Mouse (Mus musculus): ENCODE measurements at regions not wholly inside any gene's neighbourhood (a gene's known extent, or its start where the extent isn't known, plus 50 kb on each side); places are given as distances from the start of the nearest gene placed in this dataset.

DNA sequence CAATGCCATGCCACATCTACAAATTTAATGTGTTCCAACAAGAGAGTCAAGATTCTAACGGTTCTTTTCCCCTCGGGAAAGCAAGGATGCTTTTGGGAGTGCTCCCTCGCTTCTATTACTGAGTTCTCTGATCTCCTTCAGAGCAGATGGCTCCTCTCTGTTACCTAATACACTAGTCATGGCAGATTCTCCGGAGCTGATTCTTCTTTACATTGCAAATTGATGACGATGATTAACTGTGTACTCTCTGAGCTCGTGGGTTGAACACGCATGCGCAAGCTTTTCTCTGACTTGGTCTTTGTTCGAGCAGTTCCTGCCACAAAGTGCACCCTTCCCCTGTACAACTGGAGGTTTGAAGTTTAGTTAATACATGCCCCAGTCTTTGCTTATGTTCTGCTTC is 471.5 kb upstream of the Tenm4 start:
- 61% methylated on average over 9 of the region's 9 CpGs for WGBS
- H3K4me1 ChIP-seq, result no peaks in the 10 kb centered on the region
- no peaks in the 10 kb centered on the region for H3K9me3 ChIP-seq

DNA sequence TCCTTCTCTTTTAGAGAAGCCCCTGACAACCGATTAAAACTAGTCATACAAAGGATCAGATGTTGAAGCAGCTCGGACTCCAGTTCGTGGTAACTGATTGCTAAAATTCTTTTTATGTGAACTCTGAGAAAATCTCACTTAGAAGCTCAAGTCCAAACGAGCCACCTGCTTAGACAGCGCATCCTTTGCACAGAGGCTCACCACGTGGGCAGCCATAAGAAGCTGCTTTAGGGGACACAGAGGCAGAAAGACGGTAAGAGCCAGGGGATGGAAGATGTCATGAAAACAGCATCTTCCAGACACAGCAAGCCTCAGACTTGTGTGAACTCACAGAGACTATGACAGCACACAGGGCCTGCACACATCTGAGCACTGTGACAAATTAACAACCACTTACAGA is 461.0 kb upstream of the Tenm4 start:
- no peak for ATAC-seq (ENCODE audit: insufficient read depth, low FRiP score, low read depth)
- Histone ChIP-seq H3K4me2 (no peak overlapping the region), H3K27me3 (replicated peaks) (no peaks in the 10 kb centered on the region), H3K27ac (no peak overlapping the region), H3K9me3 (no peaks in the 10 kb centered on the region), H3K4me3 (replicated peaks) (no peak overlapping the region), H3K4me1 (no peaks in the 10 kb centered on the region), H3K36me3 (no peaks in the 10 kb centered on the region), H3K9ac (no peak overlapping the region)
- WGBS, result 73% methylated on average over 7 of the region's 7 CpGs

More for the DNA sequence above, 471.5 kb upstream of the Tenm4 start:
- Histone ChIP-seq H3K27ac (no peak overlapping the region), H3K27me3 (replicated peaks) (no peaks in the 10 kb centered on the region), H3K4me3 (replicated peaks) (no peak overlapping the region), H3K36me3 (no peaks in the 10 kb centered on the region), H3K4me2 (no peak overlapping the region), H3K9ac (no peak overlapping the region)
- ATAC-seq (ENCODE audit: insufficient read depth, low FRiP score, low read depth), result no peak

DNA sequence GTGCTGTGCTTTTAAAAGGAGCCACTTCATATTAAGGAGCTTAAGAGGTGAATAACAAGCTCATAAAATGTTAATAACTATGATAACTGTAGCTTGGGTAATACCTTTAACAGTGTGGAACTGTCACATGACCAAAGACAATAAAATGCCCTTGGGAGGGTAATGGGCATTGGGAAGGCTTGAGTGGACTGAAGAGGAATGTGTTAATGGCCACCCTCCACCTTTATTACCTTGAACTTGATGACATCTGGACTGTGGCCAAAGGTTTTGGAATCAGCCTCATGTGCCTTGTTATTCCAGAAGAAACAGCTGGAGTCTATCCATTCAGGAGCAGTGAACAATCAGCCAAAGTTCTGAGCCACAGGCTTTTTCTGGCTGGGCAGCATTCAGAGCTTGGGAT is 451.0 kb upstream of the Tenm4 start:
- no peak overlapping the region for H3K4me2 ChIP-seq
- no peaks in the 10 kb centered on the region for H3K36me3 ChIP-seq
- no peak for ATAC-seq (ENCODE audit: insufficient read depth, low FRiP score, low read depth)
- H3K4me1 ChIP-seq, result no peaks in the 10 kb centered on the region
- no peaks in the 10 kb centered on the region for H3K27me3 ChIP-seq (replicated peaks)
- H3K27ac ChIP-seq, result no peak overlapping the region
- no peaks in the 10 kb centered on the region for H3K9me3 ChIP-seq
- H3K4me3 ChIP-seq (replicated peaks), result no peak overlapping the region
- H3K9ac ChIP-seq, result no peak overlapping the region

DNA sequence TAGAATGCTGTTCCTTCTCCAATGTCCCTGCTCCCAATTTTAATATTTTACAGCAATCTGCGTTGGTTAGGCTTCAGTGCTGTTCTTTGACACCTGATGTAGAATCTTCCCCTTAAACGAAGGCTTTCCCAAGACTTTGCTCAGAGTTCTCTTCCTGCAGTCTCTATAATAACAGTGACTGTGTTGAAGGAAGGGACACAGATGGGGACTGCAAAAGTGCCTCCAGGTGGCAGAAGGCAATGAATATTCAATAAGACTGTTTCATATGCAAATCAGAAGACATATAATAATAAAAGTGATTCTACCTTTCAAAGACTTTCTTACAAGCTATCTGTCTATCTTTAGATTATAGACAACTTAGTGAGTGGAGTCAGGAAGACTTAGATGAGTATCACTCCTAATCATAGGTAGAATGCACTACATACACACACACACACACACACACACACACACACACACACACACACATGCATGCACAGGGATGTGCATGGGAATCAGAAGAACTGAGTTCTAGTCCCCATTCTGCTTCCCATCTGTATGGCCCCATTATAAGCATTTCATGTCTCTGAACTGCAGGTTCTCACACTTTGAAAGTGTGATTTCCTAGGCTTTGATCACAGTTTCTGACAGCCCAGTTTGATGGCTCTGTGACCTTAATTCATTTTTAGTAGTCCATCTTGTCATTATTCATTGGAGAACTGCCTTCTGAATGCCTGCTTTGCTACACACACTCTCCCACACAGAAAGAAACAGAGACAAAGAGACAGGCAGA is 445.1 kb upstream of the Tenm4 start:
- Histone ChIP-seq H3K36me3 (no peaks in the 10 kb centered on the region), H3K9me3 (no peaks in the 10 kb centered on the region), H3K27me3 (replicated peaks) (no peaks in the 10 kb centered on the region), H3K4me2 (no peak overlapping the region), H3K4me3 (replicated peaks) (no peak overlapping the region), H3K9ac (no peak overlapping the region), H3K27ac (no peak overlapping the region), H3K4me1 (no peaks in the 10 kb centered on the region)
- no peak for ATAC-seq (ENCODE audit: insufficient read depth, low FRiP score, low read depth)
- 77% methylated on average over 2 of the region's 2 CpGs for WGBS

DNA sequence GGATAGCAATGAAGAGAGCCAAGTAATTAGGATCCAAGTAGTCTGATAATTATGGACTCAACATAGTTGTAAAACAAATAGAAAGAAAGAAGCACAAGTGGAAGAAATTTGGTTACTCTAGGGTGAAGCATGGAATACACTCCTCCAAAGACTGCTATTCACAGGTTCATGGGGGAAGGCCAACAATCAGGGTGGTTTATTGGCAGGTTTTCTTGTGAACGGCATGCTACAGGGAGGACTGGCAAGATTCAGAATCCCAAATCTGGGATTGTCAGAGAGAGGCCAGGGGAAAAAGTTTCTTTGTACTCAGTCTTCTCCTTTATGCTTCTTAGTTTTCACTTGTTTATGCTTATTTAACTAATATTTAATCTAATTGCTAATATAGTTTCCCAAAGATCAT is 437.2 kb upstream of the Tenm4 start:
- no peaks in the 10 kb centered on the region for H3K9me3 ChIP-seq
- no peaks in the 10 kb centered on the region for H3K27me3 ChIP-seq (replicated peaks)
- WGBS, result 80% methylated on average over 1 of the region's 1 CpGs
- no peak overlapping the region for H3K4me3 ChIP-seq (replicated peaks)
- no peak for ATAC-seq (ENCODE audit: insufficient read depth, low FRiP score, low read depth)
- no peak overlapping the region for H3K27ac ChIP-seq
- H3K4me2 ChIP-seq, result no peak overlapping the region
- H3K9ac ChIP-seq, result no peak overlapping the region
- no peaks in the 10 kb centered on the region for H3K36me3 ChIP-seq
- H3K4me1 ChIP-seq, result no peaks in the 10 kb centered on the region

DNA sequence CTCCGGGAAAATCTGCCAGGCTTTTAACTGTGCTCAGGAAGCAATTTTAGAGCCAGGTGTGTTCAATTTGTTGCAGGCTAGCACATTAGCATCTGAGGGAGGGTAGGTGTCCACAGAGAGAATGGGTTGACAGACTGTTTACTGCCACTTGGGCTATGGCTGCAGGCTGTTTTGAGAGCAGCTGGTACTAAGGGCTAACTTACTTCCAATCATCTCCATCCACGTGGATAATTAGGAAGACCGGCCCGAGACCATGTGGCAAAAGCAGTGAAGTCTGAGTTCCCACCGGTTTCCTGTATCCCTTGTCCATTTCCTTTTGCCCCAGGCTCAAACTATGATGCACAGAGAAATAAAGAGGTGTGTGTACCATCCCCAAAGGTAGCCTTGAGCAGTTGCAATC is 436.5 kb upstream of the Tenm4 start:
- Histone ChIP-seq H3K4me3 (replicated peaks) (no peak overlapping the region), H3K9me3 (no peaks in the 10 kb centered on the region), H3K4me2 (no peak overlapping the region), H3K9ac (no peak overlapping the region), H3K27ac (no peak overlapping the region), H3K27me3 (replicated peaks) (no peaks in the 10 kb centered on the region), H3K36me3 (no peaks in the 10 kb centered on the region), H3K4me1 (no peaks in the 10 kb centered on the region)
- ATAC-seq (ENCODE audit: insufficient read depth, low FRiP score, low read depth), result no peak
- 71% methylated on average over 5 of the region's 5 CpGs for WGBS

DNA sequence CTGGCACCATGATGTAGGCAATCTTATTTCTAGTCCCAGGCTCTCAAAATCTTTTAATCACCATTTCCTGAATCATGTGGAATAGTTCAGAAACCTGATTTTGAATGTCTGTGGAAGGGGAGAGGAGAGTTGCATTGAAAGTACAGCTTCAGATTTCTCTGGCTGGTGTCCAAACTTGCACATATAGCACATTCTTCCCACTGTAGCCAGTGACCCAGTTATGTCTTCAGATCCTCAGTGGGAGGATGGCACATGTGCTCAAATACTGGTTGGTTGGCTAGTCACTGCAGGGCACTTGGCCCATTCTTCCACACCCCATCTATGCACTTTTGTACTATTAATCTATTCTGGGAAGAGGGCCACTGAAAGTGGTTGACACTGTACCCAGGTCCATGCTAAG is 434.3 kb upstream of the Tenm4 start:
- Histone ChIP-seq H3K4me2 (no peak overlapping the region), H3K36me3 (no peaks in the 10 kb centered on the region), H3K4me1 (no peaks in the 10 kb centered on the region), H3K9me3 (no peaks in the 10 kb centered on the region), H3K27me3 (replicated peaks) (no peaks in the 10 kb centered on the region), H3K9ac (no peak overlapping the region), H3K4me3 (replicated peaks) (no peak overlapping the region), H3K27ac (no peak overlapping the region)
- no peak for ATAC-seq (ENCODE audit: insufficient read depth, low FRiP score, low read depth)

DNA sequence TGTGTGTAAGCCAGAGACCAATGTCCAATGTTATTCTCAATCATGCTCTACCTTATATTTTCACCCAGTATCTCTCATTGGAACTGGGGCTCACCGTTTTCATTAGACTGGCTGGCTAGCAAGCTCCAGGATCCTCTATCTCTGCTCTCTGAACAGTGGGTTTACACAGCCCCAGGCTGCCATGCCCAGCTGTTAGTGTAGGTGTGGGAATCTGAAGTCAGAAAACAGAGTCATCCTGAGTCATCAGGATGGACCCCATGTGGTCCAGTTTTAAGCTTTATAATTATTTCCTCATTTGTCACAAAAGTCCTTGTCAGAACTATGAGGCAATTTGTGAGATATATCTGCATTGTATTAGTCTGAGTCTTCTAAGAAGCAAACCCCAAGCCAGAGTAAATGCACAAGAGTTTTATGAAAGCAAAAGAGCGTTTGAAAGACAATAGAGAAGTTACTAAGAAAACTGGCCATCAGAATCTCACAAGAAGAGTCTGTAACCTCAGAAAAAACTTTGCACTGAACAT is 432.3 kb upstream of the Tenm4 start:
- Histone ChIP-seq H3K4me2 (no peak overlapping the region), H3K27ac (no peak overlapping the region), H3K27me3 (replicated peaks) (no peaks in the 10 kb centered on the region), H3K9ac (no peak overlapping the region), H3K36me3 (no peaks in the 10 kb centered on the region), H3K9me3 (no peaks in the 10 kb centered on the region), H3K4me3 (replicated peaks) (no peak overlapping the region), H3K4me1 (no peaks in the 10 kb centered on the region)
- no peak for ATAC-seq (ENCODE audit: insufficient read depth, low FRiP score, low read depth)
- WGBS, result 75% methylated on average over 2 of the region's 2 CpGs

DNA sequence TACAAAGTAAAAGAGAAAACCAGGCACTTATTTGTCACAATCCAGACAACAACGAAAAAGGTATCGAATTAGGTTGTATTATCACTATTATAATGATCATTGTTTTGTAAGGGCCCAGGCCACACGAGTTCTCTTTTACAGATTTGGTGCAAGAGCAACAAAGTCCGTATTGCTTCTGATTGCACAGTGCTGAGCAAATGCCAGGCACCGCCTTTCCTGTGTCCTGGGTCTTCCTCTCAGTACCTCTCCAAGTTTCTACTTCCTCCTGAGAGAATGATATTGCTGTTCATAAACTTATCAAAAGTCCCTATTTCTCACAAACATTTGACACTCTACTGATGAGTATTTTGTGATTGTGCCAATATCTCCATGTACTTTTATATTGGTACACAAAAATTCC is 431.3 kb upstream of the Tenm4 start:
- Histone ChIP-seq H3K9ac (no peak overlapping the region), H3K4me2 (no peak overlapping the region), H3K36me3 (no peaks in the 10 kb centered on the region), H3K27ac (no peak overlapping the region), H3K27me3 (replicated peaks) (no peaks in the 10 kb centered on the region), H3K4me3 (replicated peaks) (no peak overlapping the region), H3K9me3 (no peaks in the 10 kb centered on the region), H3K4me1 (no peaks in the 10 kb centered on the region)
- WGBS, result 80% methylated on average over 5 of the region's 5 CpGs
- ATAC-seq (ENCODE audit: insufficient read depth, low FRiP score, low read depth), result no peak

DNA sequence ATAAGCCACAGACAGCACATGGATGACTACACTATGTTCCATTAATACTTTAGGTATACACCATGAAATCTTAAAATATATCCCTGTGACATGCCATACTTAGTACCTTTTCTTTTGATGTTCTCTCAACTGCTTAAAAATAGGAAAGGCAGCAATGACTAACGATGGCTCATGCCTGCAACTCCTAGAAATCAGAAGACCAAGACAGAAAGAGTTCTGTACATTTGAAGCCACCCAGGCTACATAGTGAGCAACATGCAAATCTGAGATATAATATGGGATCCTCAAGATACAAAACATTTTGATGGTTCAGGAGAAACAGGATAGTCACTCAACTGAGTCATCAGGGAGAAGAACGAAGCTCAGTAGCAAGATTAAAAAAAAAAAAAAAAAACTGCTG is 412.7 kb upstream of the Tenm4 start:
- H3K4me3 ChIP-seq (replicated peaks), result no peak overlapping the region
- no peak overlapping the region for H3K27ac ChIP-seq
- ATAC-seq (ENCODE audit: insufficient read depth, low FRiP score, low read depth), result no peak
- H3K9me3 ChIP-seq, result no peaks in the 10 kb centered on the region
- H3K36me3 ChIP-seq, result no peaks in the 10 kb centered on the region
- H3K27me3 ChIP-seq (replicated peaks), result no peaks in the 10 kb centered on the region
- no peaks in the 10 kb centered on the region for H3K4me1 ChIP-seq
- no peak overlapping the region for H3K4me2 ChIP-seq
- H3K9ac ChIP-seq, result no peak overlapping the region
- WGBS, result 81% methylated on average over 2 of the region's 2 CpGs

DNA sequence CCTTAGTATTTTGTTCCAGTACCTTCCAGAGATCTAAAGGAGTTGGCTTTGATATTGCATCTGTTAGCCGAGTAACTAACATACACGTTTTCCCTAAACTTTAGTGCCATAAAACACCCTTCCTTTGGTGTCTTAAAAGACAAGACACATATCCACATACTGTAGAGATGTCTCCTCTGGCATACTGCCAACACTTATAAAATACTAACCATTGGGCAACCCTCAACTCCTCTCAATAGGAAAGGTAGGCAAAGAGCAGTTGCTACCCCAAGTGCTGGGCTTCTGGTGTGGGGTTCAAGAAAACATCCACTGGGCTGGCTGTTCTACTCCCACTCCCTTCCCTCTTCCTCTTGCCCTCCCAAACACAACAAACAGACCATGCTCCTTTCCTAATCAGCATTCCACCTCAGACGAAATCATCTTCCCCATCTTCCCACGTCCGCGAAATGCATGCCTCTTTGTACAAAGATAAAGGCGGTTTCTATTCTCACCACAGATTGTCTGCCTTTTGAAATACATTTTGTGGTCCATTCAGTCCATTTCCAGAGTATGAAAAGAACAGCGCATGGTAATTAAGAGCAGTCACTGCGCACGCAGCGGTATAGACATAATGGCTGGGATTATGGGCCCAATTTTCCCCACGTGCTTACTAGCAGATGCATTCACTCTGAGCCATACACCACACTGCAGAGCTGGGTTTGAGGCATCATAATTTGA is 409.9 kb upstream of the Tenm4 start:
- no peaks in the 10 kb centered on the region for H3K4me1 ChIP-seq
- ATAC-seq (ENCODE audit: insufficient read depth, low FRiP score, low read depth), result no peak
- no peak overlapping the region for H3K9ac ChIP-seq
- H3K4me3 ChIP-seq (replicated peaks), result no peak overlapping the region
- no peak overlapping the region for H3K4me2 ChIP-seq
- no peak overlapping the region for H3K27ac ChIP-seq
- H3K9me3 ChIP-seq, result no peaks in the 10 kb centered on the region
- WGBS, result 89% methylated on average over 12 of the region's 12 CpGs
- H3K27me3 ChIP-seq (replicated peaks), result no peaks in the 10 kb centered on the region
- H3K36me3 ChIP-seq, result no peaks in the 10 kb centered on the region

DNA sequence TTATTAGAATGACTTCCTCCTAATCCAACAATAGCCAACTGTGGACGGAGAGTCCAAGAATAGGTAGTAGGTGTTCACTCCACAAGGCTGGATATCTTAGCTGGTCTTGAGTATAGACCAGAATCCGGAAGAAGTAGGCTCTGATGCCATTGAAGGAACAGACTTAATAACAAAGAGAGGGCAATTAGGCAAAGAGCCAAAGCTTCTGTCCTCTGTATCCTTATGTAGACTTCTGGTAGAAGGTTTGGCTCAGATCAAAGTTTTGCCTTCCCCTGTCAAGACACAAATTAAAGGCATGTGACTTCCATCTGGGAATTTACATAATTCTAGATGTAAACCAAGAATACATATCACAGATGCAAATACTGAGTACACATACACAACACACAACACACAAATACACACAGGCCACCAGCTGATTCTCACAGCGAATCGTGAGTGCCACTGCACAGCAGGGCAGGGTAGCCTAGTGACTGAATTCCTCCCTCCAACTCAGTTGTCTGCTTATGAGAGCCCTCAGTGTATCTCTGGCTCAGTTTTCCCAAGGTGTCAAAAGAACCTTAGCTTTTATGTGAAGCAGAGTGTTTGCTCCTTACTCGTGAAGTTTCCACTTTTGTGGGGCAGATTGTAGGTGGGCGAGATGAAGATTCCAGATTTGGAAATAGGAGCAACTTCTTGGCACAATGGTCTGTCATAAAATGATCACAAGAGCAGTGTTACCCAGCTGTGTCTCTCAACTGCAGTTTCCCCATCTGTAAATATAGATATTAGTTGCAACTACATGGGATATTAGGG is 404.5 kb upstream of the Tenm4 start:
- Histone ChIP-seq H3K4me2 (no peak overlapping the region), H3K9me3 (no peaks in the 10 kb centered on the region), H3K27me3 (replicated peaks) (no peaks in the 10 kb centered on the region), H3K4me1 (no peaks in the 10 kb centered on the region), H3K4me3 (replicated peaks) (no peak overlapping the region), H3K9ac (no peak overlapping the region), H3K36me3 (no peaks in the 10 kb centered on the region), H3K27ac (no peak overlapping the region)
- 82% methylated on average over 6 of the region's 6 CpGs for WGBS
- no peak for ATAC-seq (ENCODE audit: insufficient read depth, low FRiP score, low read depth)

All from stomach, embryonic 15.5 days (tissue).